Mouse (Mus musculus) C2C12 (cell line): Measurements from ENCODE around the gene Nme4.

Experiments used
- CTCF ChIP-seq: IDR thresholded peaks from one replicate; pipeline ENCODE4 v1.5.1; 2011; ENCODE audit not compliant: control insufficient read depth, insufficient read depth, insufficient read length
- MYOD1 ChIP-seq: IDR thresholded peaks from one replicate; pipeline ENCODE4 v1.6.1; 2011; ENCODE audit warnings: low read depth; ENCODE audit not compliant: control insufficient read depth, insufficient read length

DNA sequence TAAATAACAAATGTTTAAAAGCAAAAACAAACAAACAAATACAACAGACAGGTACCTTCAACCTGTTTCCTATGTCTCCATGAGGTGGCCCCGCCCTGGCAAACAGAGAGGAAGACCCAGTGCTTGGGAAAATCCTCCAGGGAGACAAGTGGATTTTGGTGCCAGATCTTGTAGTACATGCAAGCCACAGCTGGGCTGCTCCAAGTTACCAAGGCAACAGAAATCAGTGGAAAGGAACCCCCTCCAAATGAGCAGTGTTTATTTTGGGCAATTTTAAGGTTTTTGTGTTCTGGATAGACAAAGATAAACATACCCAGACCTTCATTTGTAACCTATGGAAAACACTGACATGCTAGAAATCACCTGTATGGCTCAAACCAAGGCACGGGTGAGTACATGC, 16.6 kb downstream of the Nme4 start:
- no peak for TF ChIP-seq CTCF
- TF ChIP-seq MYOD1: no peak
